Mouse (Mus musculus): ENCODE measurements around the gene Eme2. TPM values are rescaled to one million over a fixed set of nuclear protein-coding genes. Genes with fewer than 3 reads are reported as not detected.
A peak's percentile ranks its signal among the peaks of the same experiment; 100 is the strongest.

Gene Eme2
- 26.3 and 30.2 TPM in 2 replicates for total RNA-seq (2017)

- peak; percentile 31 for ATAC-seq (ENCODE audit: extremely low read depth, insufficient number of reproducible peaks, low FRiP score, poor library complexity, severe bottlenecking)
Measured at GRCm38 (mm10) chr17:24894995-24895547, at the start of gene Eme2, which contains the start of gene Mrps34. Gene Eme2, minus strand, starts transcription at chr17:24895087. Gene Mrps34, plus strand, starts transcription at chr17:24895116.

DNA sequence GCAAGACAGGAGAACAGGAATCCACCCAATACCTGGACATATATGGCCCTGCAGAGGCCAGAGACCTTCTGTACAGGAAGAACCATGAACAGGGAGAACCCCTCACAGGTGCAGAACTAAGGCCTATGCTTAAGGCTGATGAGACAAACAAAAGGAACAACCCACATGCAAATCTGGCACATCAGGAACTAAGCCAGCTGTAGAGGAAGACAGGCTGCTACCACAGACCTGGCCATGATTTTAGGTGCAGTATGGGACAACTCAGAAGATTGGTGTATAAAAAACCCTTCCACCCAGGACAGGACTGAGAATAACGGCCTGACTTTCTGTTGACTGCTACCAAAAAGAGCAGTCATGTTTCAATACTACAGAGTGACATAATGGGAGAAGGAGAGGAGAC lies 48.7 kb upstream of the Eme2 start:
- ATAC-seq (ENCODE audit: extremely low read depth, insufficient number of reproducible peaks, low FRiP score, poor library complexity, severe bottlenecking), result peak; percentile 63

GRCm38 (mm10) chr17:24943036-24943435 lies 48.1 kb upstream of the Eme2 start:
- ATAC-seq (ENCODE audit: extremely low read depth, insufficient number of reproducible peaks, low FRiP score, poor library complexity, severe bottlenecking), result no peak

DNA sequence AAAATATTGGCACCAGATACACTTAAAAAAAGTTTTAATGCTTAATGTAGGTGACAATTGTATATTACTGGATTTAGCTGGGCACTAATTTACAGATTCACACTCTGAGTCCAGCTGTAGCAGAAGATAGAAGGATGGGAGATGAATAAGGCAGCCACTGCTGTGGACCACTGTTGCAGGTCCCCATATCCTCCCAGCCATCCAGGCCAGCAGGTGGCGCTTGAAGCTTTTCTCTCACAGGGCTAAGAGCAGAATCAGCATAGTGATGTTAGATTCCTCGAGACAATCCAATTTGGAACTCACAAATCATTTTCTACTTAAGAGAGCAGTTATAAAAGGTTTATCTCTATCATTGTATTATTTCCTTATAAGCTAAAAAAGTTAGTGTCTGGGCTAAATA lies 47.6 kb upstream of the Eme2 start:
- ATAC-seq (ENCODE audit: extremely low read depth, insufficient number of reproducible peaks, low FRiP score, poor library complexity, severe bottlenecking), result peak; percentile 73

- no peak for ATAC-seq (ENCODE audit: extremely low read depth, insufficient number of reproducible peaks, low FRiP score, poor library complexity, severe bottlenecking)
Measured at GRCm38 (mm10) chr17:24937266-24937665, 42.4 kb upstream of the Eme2 start.

DNA sequence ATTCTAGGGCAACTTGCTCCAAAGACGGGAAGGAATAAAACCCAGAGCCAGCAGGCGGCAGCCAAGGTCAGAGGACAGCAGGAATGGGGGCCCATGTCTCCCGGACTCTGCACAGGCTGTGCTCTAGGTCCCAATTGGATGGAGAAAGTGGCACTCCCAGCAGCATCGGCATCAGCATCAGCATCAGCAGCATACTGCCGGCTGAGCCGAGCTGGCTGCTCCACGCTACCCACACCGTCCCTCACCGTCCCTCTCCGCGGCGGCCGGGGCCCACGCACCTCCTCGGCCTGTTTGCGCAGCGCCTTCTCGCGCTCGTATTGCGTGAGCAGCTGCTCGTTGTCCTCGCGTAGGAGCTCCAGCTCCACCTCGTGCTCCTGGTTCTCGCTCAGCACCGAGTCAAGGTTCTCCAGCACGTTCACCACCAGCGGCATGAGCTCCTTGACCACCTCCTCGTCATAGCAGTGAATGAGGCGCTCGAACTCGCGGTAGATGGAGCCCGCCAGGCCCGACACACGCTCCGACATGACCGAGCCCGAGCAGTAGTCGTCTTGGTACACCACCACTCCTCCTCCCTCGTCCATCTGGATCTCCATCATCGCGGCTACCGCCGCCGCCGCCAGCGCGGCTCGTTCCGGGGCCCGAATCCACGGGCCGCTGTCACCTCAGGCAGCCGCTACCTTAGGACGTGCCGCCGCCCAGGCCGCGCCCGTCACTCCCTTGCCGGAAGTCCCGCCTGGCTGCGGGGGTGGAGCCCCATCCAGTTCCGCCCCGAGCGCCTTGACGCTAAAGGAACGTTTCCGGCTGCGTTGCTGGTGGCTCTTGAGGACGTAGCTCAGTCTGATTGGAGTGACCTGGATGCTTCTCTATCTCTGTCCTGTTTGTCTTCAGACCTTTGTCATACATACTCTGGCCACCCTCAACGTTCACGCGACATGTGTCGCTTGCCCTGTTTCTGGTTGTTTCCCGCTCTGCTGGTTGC lies 41.7 kb upstream of the Eme2 start, which contains the start of gene Mapk8ip3:
Gene Mapk8ip3 (minus strand): TSS at position 719 of the 979 bp plus-strand sequence.
- ATAC-seq (ENCODE audit: extremely low read depth, insufficient number of reproducible peaks, low FRiP score, poor library complexity, severe bottlenecking), result peak; percentile 98

DNA sequence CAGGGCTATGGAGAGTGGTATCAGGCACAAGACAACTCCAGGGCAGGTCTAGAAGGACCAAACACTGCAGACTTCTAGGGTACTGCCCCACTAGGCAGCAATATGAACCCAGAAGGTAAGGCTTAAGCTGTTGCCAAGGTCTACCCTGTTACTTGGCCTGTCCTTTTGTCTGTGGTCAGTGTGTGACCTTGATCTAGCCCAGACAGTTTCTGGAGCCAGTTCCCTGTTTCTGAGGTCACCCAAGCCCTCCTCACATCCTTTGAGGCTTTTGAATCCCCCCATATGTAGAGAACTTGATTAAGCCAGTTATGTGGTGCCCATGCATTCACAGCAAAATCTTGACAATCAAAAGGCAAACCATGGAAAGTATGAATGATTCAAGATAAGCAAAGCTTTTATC lies 40.8 kb upstream of the Eme2 start:
- ATAC-seq (ENCODE audit: extremely low read depth, insufficient number of reproducible peaks, low FRiP score, poor library complexity, severe bottlenecking), result no peak

DNA sequence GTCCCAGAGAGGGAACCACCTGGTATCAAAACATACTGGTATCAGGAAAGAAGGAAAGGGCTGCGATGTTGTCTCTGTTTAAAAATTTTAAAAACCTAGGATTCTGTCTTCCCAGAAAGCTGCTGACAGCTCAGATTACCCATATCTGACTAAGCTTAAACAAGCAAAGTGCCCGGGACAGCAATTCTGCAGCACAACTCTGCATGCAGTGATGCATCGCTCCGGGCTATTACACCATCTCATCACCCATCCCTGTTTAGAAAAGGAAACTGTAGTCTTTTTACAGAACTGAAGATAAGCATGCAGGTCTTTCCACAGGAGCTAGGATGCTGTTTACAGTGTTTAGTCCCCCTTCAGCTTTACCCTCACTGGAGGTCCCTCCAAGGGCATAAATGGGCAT lies 40.0 kb upstream of the Eme2 start:
- no peak for ATAC-seq (ENCODE audit: extremely low read depth, insufficient number of reproducible peaks, low FRiP score, poor library complexity, severe bottlenecking)

- no peak for ATAC-seq (ENCODE audit: extremely low read depth, insufficient number of reproducible peaks, low FRiP score, poor library complexity, severe bottlenecking)
Measured at GRCm38 (mm10) chr17:24933163-24933562, 38.3 kb upstream of the Eme2 start.

- no peak for ATAC-seq (ENCODE audit: extremely low read depth, insufficient number of reproducible peaks, low FRiP score, poor library complexity, severe bottlenecking)
Measured at GRCm38 (mm10) chr17:24932431-24932830, 37.5 kb upstream of the Eme2 start.

DNA sequence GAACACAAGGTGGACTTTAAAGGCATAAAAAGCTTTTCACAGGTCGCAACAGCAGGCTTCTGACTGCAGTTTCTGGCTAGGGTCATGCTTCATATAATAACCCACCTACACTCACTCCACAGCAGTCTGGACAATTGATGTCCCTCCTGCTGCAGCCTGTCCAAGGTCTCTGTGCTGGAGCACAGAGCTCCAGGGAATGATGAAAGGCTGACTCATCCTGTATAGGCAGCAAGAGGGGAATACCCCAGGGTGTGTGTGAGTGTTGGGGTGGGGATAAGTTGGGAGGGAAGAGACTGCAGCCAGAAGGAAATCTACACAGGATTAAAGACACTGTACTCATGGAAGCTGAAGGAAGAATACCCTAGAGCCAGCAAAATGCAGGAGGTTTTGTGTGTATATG lies 34.6 kb upstream of the Eme2 start:
- no peak for ATAC-seq (ENCODE audit: extremely low read depth, insufficient number of reproducible peaks, low FRiP score, poor library complexity, severe bottlenecking)

GRCm38 (mm10) chr17:24923246-24923645 lies 28.4 kb upstream of the Eme2 start:
- no peak for ATAC-seq (ENCODE audit: extremely low read depth, insufficient number of reproducible peaks, low FRiP score, poor library complexity, severe bottlenecking)

- no peak for ATAC-seq (ENCODE audit: extremely low read depth, insufficient number of reproducible peaks, low FRiP score, poor library complexity, severe bottlenecking)
Measured at GRCm38 (mm10) chr17:24913984-24914383, 19.1 kb upstream of the Eme2 start.

GRCm38 (mm10) chr17:24907591-24907990 lies 12.7 kb upstream of the Eme2 start:
- no peak for ATAC-seq (ENCODE audit: extremely low read depth, insufficient number of reproducible peaks, low FRiP score, poor library complexity, severe bottlenecking)

DNA sequence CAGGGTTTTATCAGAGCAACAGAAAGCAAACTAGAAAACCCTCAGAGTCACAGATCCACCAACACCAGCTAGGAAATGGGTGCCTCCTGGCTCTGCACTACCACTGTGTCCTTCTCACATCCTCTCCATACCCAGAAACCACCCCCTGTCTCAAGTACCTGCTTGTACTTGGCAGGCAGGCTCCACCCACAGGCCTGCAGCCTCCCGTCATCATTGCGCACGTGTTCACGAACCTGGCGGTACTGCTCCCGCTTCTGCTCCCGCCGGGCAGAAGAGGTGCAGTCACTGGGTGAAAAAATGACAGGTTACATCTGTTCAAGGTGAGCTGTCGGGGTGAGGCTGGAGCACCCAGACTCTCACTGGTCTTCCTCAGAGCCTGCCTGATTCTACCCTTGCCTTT lies 8.9 kb upstream of the Eme2 start:
- no peak for ATAC-seq (ENCODE audit: extremely low read depth, insufficient number of reproducible peaks, low FRiP score, poor library complexity, severe bottlenecking)

GRCm38 (mm10) chr17:24902671-24903474 lies 8.0 kb upstream of the Eme2 start:
- ATAC-seq (ENCODE audit: extremely low read depth, insufficient number of reproducible peaks, low FRiP score, poor library complexity, severe bottlenecking), result no peak

DNA sequence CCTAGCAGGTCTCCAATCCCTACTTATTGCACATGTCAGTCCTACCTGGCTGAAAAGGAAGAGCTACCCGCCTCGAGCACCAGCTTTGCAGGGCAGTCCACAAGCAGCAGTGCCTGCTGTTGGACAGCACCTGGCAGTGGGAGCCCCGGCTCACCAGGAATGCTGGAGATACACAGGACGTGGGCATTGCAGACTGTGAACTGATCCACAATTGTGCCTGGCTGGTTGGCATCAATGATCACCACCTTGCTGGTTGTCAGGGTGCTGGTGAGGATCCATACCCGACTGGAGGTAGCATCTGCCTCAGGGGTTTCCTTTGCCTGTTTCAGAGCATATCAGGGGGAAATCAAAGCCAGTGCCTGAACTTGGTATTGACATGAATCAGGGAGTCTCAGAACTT lies 7.2 kb upstream of the Eme2 start:
- no peak for ATAC-seq (ENCODE audit: extremely low read depth, insufficient number of reproducible peaks, low FRiP score, poor library complexity, severe bottlenecking)

DNA sequence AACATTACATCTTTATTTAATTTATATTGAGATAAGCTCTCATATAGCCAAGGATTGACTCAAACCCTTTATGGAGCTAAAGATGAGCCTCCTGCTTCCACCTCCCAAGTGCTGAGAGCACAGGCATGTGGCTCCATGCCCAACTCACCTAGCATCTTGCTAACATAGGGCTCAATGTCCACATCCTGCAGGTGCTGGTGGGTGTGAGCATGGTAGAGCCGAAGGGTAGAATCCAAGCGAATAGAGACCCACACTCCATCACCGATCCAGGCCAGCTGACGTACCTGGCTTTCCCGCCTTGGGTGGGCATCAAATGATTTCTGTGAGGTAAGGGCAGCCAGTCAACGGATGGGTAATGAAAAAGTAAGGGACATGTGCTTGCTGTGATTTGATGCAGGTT lies 5.1 kb upstream of the Eme2 start:
- no peak for ATAC-seq (ENCODE audit: extremely low read depth, insufficient number of reproducible peaks, low FRiP score, poor library complexity, severe bottlenecking)

DNA sequence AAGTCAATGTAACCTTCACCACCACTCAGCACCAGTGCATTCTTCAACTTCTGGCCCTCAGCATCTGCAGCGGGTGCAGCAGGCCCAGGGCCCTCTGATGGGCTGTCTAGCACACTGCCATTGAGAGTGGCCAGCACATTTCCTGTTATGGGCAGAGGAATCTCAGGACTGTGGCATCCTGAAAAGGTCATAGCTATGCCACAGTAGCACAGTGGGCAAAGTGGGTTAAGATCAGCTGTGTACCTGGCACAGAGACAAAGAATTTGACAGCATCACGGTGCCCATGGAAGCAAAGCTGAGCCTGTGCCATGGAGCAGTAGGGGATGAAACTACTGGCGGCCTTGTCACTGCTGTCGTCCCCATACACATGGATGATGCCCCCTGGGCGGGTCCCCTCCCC lies 4.3 kb upstream of the Eme2 start:
- ATAC-seq (ENCODE audit: extremely low read depth, insufficient number of reproducible peaks, low FRiP score, poor library complexity, severe bottlenecking), result no peak

Measured in neutrophil, adult 5-6 weeks (primary cell).